Mouse (Mus musculus): ENCODE data around the gene Slc17a9. TPM values are rescaled to one million over a fixed set of nuclear protein-coding genes. Genes with fewer than 3 reads are reported as not detected.
A peak's percentile ranks its signal among the peaks of the same experiment; 100 is the strongest.
"Not testable (repeated sequence)": the region's sequence is repeated elsewhere in the genome, so short reads cannot be mapped to it uniquely, and the experiment has no call there.

Gene Slc17a9
- total and polyA plus RNA-seq, 2 experiments from 2014 or later = 0.55 TPM; not detected in 1

DNA sequence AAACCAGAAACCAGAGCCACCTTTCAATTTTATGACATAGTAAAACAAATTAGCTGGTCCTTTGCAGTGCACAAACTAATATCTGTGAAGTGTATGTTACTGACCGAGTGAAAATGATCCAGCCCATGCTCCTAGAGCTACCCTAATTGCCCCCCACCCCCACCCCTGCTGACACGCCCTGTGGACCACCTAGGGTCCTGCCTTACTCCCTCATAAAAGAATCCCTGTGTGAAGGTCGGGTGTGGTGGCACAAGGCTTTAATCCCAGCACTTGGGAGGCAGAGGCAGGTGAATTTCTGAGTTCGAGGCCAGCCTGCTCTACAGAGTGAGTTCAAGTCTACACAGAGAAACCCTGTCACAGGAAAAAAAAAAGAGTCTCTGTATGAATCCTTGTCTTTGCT, 13.5 kb upstream of the Slc17a9 start:
- WGBS = 75% methylated on average over 4 of the region's 4 CpGs
- Histone ChIP-seq H3K9me3 (ENCODE audit: low read length) (no peaks in the 10 kb centered on the region), H3K4me1 (ENCODE audit: insufficient read depth, low read length) (peaks cover 17% of the 10 kb centered on the region), H3K9ac (replicated peaks; ENCODE audit: low read length, poor library complexity, severe bottlenecking) (peak overlapping the region; percentile 97; the same call in 1 of the 2 replicates), H3K27ac (ENCODE audit: low read depth, low read length) (0 out of 2 replicates have a peak overlapping the region, but pooled peaks have one; percentile 38), H3K4me3 (ENCODE audit: low read depth, low read length) (peak overlapping the region; percentile 94; the same call in 1 of the 2 replicates), H3K36me3 (ENCODE audit: insufficient read depth, low read length) (peaks cover 14% of the 10 kb centered on the region), H3K4me2 (ENCODE audit: low read depth, low read length, poor library complexity, severe bottlenecking) (no peak overlapping the region; the same call in 1 of the 2 replicates), H3K27me3 (ENCODE audit: insufficient read depth, low read length) (no peaks in the 10 kb centered on the region)
- ATAC-seq (ENCODE audit: low FRiP score) (no peak), DNase-seq (ENCODE audit: low spot score) (no peak)
- TF ChIP-seq CTCF (IDR thresholded peaks at IDR 0.05) = no peak

DNA sequence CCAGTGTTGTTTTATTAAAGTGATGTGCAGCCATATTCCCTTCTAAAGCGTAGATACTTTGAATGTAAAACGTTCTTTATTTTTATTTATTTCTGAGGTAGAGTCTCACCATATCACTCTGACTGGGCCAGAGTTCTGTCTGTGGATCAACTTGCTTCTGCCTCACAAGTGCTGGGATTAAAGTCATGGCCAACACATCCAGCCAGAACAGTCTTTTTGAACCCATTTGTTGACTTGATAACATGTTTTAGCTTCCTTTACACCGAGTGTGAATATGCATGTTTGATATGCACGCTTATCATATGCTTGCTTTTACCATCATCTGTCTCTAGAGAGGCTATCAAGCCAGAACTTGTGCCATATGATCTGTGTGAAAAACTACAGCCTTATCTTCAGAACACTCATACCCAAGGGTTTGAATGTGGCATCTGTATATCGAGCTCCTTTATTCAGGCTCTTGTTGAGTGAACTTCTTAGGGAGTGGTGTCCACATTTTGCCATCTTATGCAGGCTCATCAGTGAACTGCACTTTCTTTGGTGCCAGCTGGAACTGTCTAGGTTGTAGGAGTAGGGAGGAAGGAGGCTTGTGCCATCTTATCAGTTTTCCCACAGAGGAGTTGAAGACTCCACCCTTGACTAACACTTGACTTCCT, 12.9 kb upstream of the Slc17a9 start:
- no peak overlapping the region for H3K4me2 ChIP-seq (ENCODE audit: low read depth, low read length, poor library complexity, severe bottlenecking)
- ATAC-seq (ENCODE audit: low FRiP score) = no peak
- H3K36me3 ChIP-seq (ENCODE audit: insufficient read depth, low read length) = peaks cover 20% of the 10 kb centered on the region
- no peak overlapping the region for H3K9ac ChIP-seq (replicated peaks; ENCODE audit: low read length, poor library complexity, severe bottlenecking)
- WGBS = 95% methylated on average over 5 of the region's 5 CpGs
- H3K9me3 ChIP-seq (ENCODE audit: low read length) = no peaks in the 10 kb centered on the region
- H3K27me3 ChIP-seq (ENCODE audit: insufficient read depth, low read length) = no peaks in the 10 kb centered on the region
- H3K4me1 ChIP-seq (ENCODE audit: insufficient read depth, low read length) = peaks cover 17% of the 10 kb centered on the region
- no peak overlapping the region for H3K27ac ChIP-seq (ENCODE audit: low read depth, low read length)
- no peak overlapping the region for H3K4me3 ChIP-seq (ENCODE audit: low read depth, low read length)
- no peak for DNase-seq (ENCODE audit: low spot score)
- TF ChIP-seq CTCF (IDR thresholded peaks at IDR 0.05) = no peak

DNA sequence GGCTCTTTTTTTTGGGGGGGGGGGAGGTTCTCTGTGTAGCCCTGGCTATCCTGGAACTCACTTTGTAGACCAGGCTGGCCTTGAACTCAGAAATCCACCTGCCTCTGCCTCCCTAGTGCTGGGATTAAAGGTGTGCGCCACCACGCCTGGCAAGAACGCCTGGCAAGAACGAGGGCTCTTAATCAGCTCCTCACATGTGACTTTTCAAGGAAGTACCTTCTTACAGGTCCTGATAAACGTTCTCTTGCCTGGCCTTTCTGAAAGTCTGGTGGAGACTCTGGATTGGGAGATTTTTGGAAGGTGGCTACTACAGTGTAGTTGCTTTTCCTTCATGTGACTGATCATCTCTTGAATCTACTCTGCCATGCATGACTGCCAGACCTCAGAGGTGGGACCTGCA, 2.3 kb upstream of the Slc17a9 start:
- DNase-seq (ENCODE audit: low spot score); H3K27ac ChIP-seq (ENCODE audit: low read depth, low read length); H3K4me1 ChIP-seq (ENCODE audit: insufficient read depth, low read length); H3K9ac ChIP-seq (replicated peaks; ENCODE audit: low read length, poor library complexity, severe bottlenecking); H3K4me2 ChIP-seq (ENCODE audit: low read depth, low read length, poor library complexity, severe bottlenecking); H3K9me3 ChIP-seq (ENCODE audit: low read length); H3K4me3 ChIP-seq (ENCODE audit: low read depth, low read length); H3K27me3 ChIP-seq (ENCODE audit: insufficient read depth, low read length); ATAC-seq (ENCODE audit: low FRiP score): not testable (repeated sequence)
- peaks cover 54% of the 10 kb centered on the region for H3K36me3 ChIP-seq (ENCODE audit: insufficient read depth, low read length)
- 90% methylated on average over 5 of the region's 5 CpGs for WGBS

DNA sequence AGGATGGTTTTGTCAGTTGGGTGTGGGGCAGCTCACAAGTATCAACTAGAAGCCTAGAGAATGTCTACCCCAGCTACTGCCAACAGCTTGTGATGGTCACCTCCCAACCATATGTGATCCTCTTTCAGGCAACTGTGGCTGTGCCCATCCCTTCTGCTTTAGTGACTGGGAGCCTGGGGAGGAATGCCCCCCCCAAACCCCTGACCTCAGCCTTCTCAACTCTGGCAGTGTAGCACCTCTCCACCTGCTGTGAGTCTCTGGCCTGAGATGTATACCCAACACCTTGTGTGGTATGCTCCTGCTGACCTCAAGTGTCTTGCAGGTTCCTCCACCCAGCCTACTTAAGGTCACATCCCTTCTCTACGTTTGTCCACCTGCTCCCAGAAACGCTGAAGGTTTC, 1.2 kb upstream of the Slc17a9 start:
- Histone ChIP-seq H3K27ac (ENCODE audit: low read depth, low read length) (no peak overlapping the region), H3K4me3 (ENCODE audit: low read depth, low read length) (no peak overlapping the region), H3K27me3 (ENCODE audit: insufficient read depth, low read length) (no peaks in the 10 kb centered on the region), H3K9ac (replicated peaks; ENCODE audit: low read length, poor library complexity, severe bottlenecking) (no peak overlapping the region), H3K36me3 (ENCODE audit: insufficient read depth, low read length) (peaks cover 46% of the 10 kb centered on the region), H3K4me1 (ENCODE audit: insufficient read depth, low read length) (0 out of 2 replicates have a peak, but pooled peaks cover 9% of the 10 kb centered on the region), H3K9me3 (ENCODE audit: low read length) (no peaks in the 10 kb centered on the region), H3K4me2 (ENCODE audit: low read depth, low read length, poor library complexity, severe bottlenecking) (no peak overlapping the region)
- no peak for ATAC-seq (ENCODE audit: low FRiP score)
- TF ChIP-seq CTCF (IDR thresholded peaks at IDR 0.05) = no peak
- WGBS = 68% methylated on average over 2 of the region's 2 CpGs
- no peak for DNase-seq (ENCODE audit: low spot score)

DNA sequence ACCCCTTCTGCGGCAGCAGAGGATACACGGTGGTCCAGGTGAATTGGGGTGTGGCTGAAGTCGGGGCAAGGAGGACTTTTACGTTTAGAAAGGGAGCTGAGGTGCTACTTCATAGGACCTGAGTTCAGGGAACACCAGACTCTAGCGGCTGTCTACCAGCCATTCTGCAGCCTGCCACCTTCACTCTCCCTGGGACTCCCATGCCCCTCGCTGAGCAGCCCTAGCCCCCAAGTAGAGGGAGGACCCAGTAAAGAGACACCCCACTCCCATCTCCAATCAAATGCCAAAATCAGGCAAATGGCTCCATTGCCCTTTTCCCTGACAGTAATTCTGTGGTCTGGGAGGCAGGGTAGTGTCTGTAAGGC, 333 bp downstream of the Slc17a9 start:
- Histone ChIP-seq H3K27me3 (ENCODE audit: insufficient read depth, low read length) (no peaks in the 10 kb centered on the region), H3K4me2 (ENCODE audit: low read depth, low read length, poor library complexity, severe bottlenecking) (peak overlapping the region; percentile 18; the same call in 1 of the 2 replicates), H3K9me3 (ENCODE audit: low read length) (no peaks in the 10 kb centered on the region), H3K36me3 (ENCODE audit: insufficient read depth, low read length) (peaks cover 34% of the 10 kb centered on the region), H3K9ac (replicated peaks; ENCODE audit: low read length, poor library complexity, severe bottlenecking) (no peak overlapping the region), H3K27ac (ENCODE audit: low read depth, low read length) (no peak overlapping the region), H3K4me3 (ENCODE audit: low read depth, low read length) (no peak overlapping the region), H3K4me1 (ENCODE audit: insufficient read depth, low read length) (0 out of 2 replicates have a peak, but pooled peaks cover 9% of the 10 kb centered on the region)
- no peak for ATAC-seq (ENCODE audit: low FRiP score)
- DNase-seq (ENCODE audit: low spot score) = no peak
- WGBS = 14% methylated on average over 6 of the region's 6 CpGs
- TF ChIP-seq CTCF (IDR thresholded peaks at IDR 0.05) = no peak

DNA sequence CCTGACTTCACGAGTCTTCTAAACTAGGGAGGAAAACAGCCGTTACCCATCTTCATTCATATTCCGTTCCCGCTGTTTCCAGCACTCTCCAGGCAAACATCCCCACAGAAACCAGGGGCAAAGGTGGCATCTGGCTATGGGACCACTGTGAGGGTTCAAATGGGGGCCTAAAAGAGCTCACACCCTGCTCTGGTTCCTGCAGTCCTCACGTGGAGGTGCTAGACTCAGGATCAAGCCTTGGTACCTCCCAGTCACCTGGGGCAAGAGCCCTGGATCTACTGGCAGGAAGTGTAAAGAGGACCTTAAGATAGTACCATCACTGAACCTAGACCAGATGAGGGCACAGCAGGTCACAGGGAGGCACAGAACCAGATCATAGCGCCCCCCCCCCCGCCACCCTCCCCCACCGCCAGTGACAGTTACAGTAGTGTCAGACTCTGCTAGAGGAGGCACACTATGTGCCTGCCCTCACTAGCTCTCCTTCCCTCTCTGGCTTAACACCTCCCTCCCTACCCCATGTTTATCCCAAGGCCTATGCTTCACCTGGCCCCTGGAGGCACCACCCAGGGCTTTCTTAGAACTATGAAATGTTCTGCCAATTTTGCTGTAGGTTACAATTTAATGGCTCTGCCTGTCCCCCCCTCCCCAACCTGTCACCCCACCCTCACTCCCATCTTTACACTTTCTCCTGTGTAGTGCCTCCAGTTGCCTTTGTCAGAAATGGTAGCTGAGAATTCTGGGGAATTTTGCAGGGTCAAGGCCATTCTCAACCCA, 980 bp downstream of the Slc17a9 start:
- Histone ChIP-seq H3K4me3 (ENCODE audit: low read depth, low read length) (no peak overlapping the region), H3K36me3 (ENCODE audit: insufficient read depth, low read length) (peaks cover 28% of the 10 kb centered on the region), H3K9ac (replicated peaks; ENCODE audit: low read length, poor library complexity, severe bottlenecking) (no peak overlapping the region), H3K27ac (ENCODE audit: low read depth, low read length) (no peak overlapping the region), H3K27me3 (ENCODE audit: insufficient read depth, low read length) (no peaks in the 10 kb centered on the region), H3K4me2 (ENCODE audit: low read depth, low read length, poor library complexity, severe bottlenecking) (peak overlapping the region; percentile 18; the same call in 1 of the 2 replicates), H3K9me3 (ENCODE audit: low read length) (no peaks in the 10 kb centered on the region), H3K4me1 (ENCODE audit: insufficient read depth, low read length) (0 out of 2 replicates have a peak, but pooled peaks cover 9% of the 10 kb centered on the region)
- no peak for ATAC-seq (ENCODE audit: low FRiP score)
- 36% methylated on average over 8 of the region's 8 CpGs for WGBS
- DNase-seq (ENCODE audit: low spot score) = no peak
- no peak for TF ChIP-seq CTCF (IDR thresholded peaks at IDR 0.05)

All from midbrain, postnatal 0 days (tissue).